Mouse (Mus musculus) megakaryocyte, adult 5-6 weeks (primary cell): ENCODE measurements around the gene Pcbp1. TPM values are rescaled to one million over a fixed set of nuclear protein-coding genes. Genes with fewer than 3 reads are reported as not detected.

ENCODE experiments used
- ATAC-seq: 2 replicates; pipeline ENCODE4 v1.8.0; 2016; ENCODE audit warnings: mild to moderate bottlenecking, inconsistent platforms; ENCODE audit not compliant: poor library complexity, severe bottlenecking
- total RNA-seq, 2 experiments: library from RNA; stranded (forward) in 1 of 2; stranded (reverse) in 1 of 2; fragments of 153-499, 151-499 nt in 1 of 2; fragments of 221-1000, 200-1000 nt in 1 of 2; gene quantifications; 2 replicates each; pipeline versions ENCODE4 v1.2.3 to v1.2.4; 2015 to 2017

Pcbp1 gene
- total RNA-seq, 2 experiments from 2014 or later = 58.9 to 222 TPM

DNA sequence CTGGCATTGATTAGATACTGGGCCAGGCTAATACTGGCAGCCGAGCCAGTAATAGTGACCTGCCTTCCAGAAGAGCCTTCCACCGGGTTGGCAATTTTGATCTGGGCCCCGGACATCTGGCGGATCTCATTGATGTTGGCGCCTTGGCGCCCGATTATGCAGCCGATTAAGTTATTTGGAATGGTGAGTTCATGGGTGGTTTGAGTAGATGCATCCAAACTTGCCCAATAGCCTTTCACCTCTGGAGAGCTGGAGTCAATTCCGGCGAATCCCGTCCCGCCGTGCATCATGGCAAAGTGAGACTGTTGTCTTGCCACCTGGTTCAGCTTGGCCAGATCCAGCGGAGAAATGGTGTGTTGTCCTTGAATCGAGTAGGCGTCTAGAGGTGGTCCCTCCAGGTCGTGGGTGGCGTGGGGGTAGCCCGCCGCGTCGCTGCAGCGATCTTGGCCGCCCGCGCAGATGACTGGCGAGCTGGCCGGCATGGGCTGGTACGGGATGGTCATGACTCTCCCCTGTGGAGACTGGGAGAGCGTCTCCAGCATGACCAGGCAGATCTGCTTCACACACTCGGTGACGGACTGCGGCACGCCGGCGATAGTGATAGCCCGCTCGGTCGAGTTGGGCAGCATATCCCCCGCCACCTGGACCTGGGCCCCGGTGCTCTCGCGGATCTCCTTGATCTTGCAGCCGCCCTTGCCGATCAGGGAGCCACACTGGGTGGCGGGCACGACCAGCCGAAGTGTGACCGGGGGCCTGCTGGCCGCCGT is 1.1 kb downstream of the Pcbp1 start:
- ATAC-seq = peak; percentile 25; the same call in 1 of the 2 replicates

GRCm38 (mm10) chr6:86523755-86524434 is 2.2 kb downstream of the Pcbp1 start:
- ATAC-seq = no peak

- no peak for ATAC-seq
These were observed 2.8 kb downstream of the Pcbp1 start for GRCm38 (mm10) chr6:86523242-86523754.

DNA sequence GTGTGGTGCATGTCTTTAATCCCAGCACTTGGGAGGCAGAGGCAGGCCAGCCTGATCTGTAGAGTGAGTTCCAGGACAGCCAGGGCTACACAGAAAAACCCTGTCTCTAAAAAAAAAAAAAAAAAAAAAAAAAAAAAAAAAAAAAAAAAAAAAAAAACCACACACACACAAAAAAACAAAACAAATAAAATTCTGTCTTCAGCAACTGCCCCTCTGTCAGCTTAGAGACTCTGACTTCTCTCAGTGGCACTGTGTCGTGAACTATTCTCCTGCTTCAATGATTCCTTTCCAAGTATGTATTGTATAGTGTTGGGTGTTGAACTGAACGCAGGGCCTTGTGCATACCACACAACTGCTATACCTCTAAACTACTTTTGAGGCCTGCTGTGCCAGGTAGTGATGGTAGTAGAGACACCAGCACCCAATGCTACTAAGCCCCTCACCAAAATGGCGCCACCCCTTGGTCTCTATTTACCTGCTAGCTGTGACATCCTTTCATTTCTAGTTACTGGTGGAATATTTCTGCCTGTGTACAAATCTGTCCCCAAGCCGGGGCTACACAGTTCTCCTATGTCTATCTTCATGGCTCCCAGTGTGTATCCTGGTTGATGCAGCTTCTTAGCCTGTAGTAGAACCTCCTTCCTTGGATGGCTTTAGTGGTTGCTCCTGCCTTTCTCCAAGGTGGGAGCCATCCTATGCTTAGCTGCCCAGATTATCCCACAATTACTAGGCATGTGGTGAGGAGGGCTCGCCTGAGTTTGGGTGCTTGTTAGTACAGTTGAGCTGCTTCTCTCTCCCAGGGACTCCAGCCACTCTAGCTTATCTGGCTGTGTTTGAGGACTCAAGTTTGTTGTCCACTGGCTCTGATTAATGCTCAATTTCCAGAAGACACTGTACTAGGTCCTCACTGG is 3.9 kb downstream of the Pcbp1 start:
- ATAC-seq = no peak

GRCm38 (mm10) chr6:86519767-86520345 is 6.3 kb downstream of the Pcbp1 start:
- ATAC-seq = no peak

DNA sequence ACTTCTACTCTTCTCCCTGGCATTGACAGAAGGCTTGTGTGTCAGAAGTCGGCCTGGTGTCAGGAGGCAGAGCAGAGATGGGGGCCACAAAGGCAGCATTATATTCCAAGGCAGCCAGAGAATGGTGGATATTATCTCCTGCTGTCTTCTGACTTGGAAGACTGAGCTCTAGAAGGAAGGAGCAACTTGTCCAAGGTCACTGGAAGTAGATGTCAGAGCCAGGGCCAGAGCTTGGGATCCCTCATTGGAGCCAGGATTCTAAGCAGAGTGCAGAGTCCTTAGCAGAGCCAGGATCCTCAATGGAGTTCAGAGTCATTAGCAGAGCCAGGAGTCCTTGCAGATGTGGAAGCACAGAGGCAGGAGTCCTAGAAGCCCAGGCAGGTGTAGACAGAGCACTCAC is 10.1 kb downstream of the Pcbp1 start:
- no peak for ATAC-seq

DNA sequence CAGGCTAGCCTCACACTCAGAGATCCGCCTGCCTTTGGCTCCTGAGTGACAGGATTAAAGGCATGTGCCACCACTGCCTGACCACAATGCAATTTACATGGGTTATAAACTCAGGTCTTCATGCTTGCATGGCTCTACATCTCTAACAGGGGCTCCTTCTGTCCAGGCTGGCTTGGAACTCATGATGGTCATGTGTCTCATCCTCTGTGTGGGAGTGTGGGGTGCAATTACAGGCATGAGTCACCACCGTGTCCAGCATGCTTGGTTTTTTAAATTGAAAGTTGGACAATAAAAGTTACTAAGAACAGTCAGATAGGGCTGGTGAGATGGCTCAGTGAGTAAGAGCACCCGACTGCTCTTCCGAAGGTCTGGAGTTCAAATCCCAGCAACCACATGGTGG is 12.8 kb downstream of the Pcbp1 start:
- no peak for ATAC-seq

GRCm38 (mm10) chr6:86510979-86511378 is 15.1 kb downstream of the Pcbp1 start:
- peak; percentile 64; the same call in 1 of the 2 replicates for ATAC-seq

DNA sequence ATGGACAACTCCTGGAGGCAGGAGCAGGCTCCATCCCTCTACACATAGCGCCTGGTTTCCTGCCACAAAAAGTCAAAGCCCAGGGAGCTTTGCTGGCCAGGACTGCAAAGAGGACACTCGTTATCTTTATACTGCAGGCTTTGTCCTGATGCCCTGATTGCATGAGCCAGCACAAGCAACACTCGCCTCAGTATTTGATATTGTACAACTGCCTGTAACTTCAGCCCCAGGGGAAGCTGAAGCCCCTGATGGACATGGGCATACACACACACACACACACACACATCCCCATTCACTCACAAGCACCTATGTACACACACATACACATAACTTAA is 16.3 kb downstream of the Pcbp1 start:
- peak; percentile 33; the same call in 1 of the 2 replicates for ATAC-seq

DNA sequence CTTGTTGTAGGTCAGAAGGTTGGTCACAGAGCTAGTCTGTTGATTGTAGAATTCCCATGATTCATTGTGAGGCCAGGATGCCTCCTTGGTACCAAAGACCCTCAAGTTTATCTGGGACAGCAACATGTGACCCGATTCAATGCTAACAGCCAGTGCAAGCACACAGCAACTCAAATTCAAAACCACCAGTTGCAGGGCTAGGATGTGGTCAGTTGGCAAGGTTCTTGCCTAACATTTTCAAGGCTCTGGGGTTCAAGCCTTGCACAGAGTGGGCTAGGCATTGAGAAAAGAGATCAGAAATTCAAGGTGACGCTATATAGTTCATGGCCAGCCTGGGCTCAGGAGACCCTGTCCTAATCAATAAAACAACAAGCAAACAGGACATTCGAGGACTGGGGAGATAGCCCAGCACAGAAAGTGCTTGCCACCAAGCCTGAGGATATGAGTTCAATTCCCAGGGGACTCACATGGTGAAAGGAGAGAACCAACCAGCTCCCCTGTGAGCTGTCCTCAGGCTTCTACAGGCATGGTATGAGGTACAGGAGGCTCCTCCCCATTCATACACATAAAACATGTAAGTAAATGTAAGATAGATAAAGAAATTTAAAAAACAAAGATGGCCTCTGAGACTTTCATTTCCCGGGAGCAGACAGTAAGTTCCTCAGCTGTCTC is 16.8 kb downstream of the Pcbp1 start:
- ATAC-seq = peak; percentile 77

- ATAC-seq = no peak
These were observed 17.4 kb downstream of the Pcbp1 start for GRCm38 (mm10) chr6:86508736-86509135.

DNA sequence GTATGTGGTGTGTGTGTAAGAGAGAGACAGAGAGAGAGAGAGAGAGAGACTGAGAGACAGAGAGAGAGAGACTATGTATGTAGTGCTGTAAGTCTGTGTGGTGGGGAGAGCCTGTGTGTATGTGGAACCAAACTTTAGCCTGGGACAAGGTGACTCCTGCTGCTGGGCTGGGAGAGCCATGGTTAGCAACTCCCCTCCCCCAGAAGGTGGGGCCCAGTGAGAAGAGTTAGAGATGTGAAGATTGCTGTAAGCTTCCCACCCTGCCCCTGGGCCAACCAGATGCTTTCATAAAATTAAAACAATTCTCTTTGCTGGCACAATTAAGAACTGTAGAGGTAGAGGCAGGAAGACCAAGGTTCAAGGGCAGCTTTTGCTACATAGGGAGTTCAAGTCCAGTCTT is 19.0 kb downstream of the Pcbp1 start:
- ATAC-seq = no peak

DNA sequence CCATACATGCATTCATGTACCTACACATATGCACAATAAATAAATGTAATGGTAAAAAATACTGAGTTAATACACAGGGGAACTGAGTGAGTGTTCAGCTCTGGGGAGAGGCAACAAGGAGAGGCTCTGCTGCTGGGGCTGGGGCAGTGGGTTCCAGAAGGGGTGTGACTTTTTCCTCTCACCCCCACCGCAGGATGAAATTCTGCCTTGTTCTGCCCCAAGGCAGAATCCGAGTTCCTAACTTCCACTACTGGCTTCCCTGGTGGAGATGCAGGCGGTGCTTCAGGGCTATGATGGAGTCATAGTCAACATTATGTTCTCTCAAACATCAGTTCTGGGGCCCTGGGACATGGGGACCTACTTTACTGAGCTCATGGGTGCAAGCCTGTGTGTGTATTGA is 19.8 kb downstream of the Pcbp1 start:
- no peak for ATAC-seq

- ATAC-seq = no peak
These were observed 20.4 kb downstream of the Pcbp1 start for GRCm38 (mm10) chr6:86505671-86506070.

- peak; percentile 80 for ATAC-seq
These were observed 22.6 kb downstream of the Pcbp1 start for GRCm38 (mm10) chr6:86503513-86503912.

- ATAC-seq = no peak
These were observed 26.5 kb downstream of the Pcbp1 start for GRCm38 (mm10) chr6:86499571-86500109.

DNA sequence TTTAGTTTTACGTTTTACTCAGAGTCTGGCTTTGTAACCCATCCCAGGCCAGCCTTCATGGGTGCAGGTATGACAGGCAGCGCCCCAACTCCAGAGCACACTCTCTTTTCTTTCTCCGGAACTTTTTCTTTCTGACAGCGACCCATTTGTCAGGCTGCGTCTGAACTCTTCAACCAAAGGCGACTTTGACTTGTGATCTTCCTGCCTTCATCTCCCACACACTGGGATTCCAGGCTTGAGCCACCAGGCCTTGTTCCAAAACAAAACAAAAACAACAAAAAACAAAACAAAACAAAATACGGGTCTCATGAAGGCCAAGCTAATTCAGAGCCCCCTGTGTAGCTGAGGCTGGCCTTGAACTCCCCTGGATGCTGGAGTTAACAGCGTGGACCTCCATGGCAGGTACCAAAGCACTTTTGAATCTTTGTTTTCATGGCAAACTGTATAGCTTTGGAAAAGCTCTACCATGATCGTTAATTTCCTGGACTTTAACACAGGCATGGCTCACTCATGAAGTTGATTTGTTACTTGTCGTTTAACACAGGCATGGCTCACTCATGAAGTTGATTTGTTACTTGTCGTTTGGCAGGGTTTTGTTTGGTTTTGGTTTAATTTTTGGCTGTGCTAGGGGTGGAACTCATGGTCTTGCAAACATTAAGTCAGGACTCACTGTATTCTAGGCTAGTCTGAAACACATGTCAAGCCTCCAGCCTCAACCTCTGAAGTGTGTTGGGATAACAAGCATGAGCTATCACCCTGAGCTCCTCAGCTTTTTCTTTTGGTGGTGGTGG is 28.0 kb downstream of the Pcbp1 start:
- ATAC-seq = no peak

DNA sequence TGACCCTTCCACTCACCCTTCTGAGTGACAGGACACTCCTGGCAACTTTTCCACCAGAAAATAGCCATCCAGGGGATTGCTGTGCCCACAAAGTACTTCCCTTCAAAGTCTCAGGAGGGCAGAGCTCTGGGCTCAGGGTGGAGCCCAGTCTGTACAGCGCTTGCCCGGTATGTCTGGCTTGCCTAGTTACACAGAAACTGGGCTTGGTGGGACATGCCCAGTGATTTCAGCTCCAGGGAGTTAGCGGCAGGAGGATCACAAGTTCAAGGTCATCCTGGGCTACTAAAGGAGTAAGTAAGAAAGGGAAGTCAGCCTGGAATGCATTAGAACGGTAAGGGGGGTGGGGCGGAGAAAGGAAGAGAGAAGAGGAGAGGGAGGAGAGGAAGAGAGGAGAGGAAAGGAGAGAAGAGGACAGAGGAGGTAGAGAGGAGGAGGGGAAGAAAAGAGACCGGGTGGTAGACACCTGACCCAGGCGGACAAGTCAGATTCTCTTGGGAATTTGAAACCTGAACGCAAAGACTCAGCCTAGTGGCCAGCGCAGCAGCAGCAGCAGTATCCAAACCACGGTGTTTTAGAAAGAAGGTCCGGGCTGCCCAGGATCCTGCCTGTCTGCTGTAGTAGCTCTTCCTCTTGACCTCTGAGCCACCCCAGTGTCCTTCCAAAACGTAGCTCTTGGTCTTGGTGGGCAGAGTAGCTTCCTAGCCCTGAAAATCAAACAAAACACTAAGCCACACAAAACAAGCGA is 28.9 kb downstream of the Pcbp1 start:
- ATAC-seq = peak; percentile 48
